Mouse (Mus musculus) brain, embryonic 14.5 days (tissue): ENCODE results near the gene Rmi2.

Source experiments
- CTCF ChIP-seq: fragments of 200-500 bp; IDR thresholded peaks from 2 replicates; pipeline ENCODE4 v1.5.1; 2012; ENCODE audit warnings: inconsistent platforms, mild to moderate bottlenecking, moderate library complexity, borderline replicate concordance; ENCODE audit not compliant: insufficient read depth, insufficient read length; ENCODE audit errors: extremely low read depth
- POLR2A ChIP-seq: fragments of 200-500 bp; IDR thresholded peaks from 2 replicates; pipeline ENCODE4 v1.6.1; 2012; ENCODE audit warnings: mild to moderate bottlenecking, inconsistent platforms, borderline replicate concordance; ENCODE audit not compliant: poor library complexity, insufficient read depth, insufficient read length, severe bottlenecking; ENCODE audit errors: extremely low read depth

DNA sequence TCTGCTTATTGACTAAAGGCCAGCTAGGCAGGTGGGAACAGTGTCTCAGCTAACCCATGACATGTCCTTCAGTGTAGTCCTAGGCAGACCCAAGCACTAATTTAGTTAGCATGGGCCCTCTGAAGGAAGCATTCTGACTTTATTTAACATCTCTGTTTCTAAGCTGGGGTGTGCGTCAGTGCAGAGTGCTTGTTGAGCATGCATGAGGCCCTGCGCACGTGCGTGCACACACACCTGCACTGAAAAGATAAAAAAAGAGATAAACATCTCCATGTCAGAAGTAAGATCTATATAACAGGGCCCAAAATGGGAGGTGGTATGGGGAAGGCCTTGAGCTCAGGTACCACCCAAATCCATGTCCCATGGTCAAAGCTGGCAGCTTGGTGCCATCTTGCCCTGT is 80.2 kb downstream of the Rmi2 start:
- no peak for TF ChIP-seq CTCF
- TF ChIP-seq POLR2A, result no peak
